Mouse (Mus musculus): Measurements from ENCODE around the gene Gnb1l. TPM values are rescaled to one million over a fixed set of nuclear protein-coding genes. Genes with fewer than 3 reads are reported as not detected.

Gnb1l gene
- polyA plus RNA-seq, 1 experiment, result 6.6 TPM

DNA sequence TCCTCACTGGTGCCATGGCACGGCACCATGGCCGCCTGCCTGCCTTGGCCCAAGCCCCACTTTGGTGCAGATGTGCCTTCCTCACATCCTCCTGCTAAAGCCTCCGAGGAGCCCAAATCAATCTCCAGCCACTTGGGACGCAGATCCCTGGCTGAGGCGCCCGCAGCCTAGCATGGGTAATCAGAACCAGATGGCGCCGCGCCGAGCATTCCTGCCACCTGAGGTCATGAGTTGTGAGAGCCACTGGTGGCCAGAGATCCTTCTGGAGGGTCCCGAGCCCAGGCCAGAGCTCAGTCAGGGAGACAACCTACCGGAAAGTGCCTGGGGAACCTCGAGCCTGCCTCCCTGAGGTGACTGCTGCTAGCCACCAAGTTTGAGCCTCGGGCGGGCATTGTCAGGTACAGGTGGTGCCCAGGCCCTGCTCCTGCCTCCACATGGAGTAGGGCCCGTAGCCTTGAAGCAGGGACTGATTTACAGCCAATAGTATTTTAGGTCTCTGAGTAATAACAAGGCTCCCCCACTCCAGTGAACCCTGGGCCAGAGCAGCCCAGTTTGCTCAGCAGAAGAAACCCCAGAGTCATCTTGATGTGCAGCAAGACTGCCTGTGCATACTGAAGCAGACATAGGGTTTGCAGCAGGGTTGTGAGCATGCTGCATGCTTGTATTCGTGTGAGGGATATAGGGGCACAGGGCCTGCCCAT, 56.9 kb downstream of the Gnb1l start:
- TF ChIP-seq SRF (IDR thresholded peaks at IDR 0.05; ENCODE audit: control insufficient read depth, insufficient read length, low read depth), result no peak
- no peak for TF ChIP-seq USF1 (IDR thresholded peaks at IDR 0.05; ENCODE audit: low read depth)
- no peak for TF ChIP-seq POLR2AphosphoS2 (IDR thresholded peaks at IDR 0.05; ENCODE audit: insufficient read length, low read depth)
- TF ChIP-seq POLR2A (IDR thresholded peaks at IDR 0.05; ENCODE audit: insufficient read length, low read depth), result no peak
- no peak for TF ChIP-seq E2F4 (IDR thresholded peaks at IDR 0.05; ENCODE audit: insufficient read depth)
- TF ChIP-seq CEBPB (IDR thresholded peaks at IDR 0.05; ENCODE audit: insufficient read depth, poor library complexity, severe bottlenecking), result no peak
- no peak for TF ChIP-seq TCF12 (IDR thresholded peaks at IDR 0.05; ENCODE audit: insufficient read depth, poor library complexity, severe bottlenecking)
- no peak for TF ChIP-seq MYOG (IDR thresholded peaks at IDR 0.05; ENCODE audit: control insufficient read depth in 1 of 3, insufficient read depth in 1 of 3, insufficient read length in 2 of 3, low read depth in 2 of 3)
- TF ChIP-seq REST (IDR thresholded peaks at IDR 0.05; ENCODE audit: insufficient read depth, insufficient read length), result no peak
- TF ChIP-seq TCF3 (IDR thresholded peaks at IDR 0.05; ENCODE audit: insufficient read length, low read depth), result no peak
- TF ChIP-seq MYOD1 (IDR thresholded peaks at IDR 0.05; ENCODE audit: control insufficient read depth in 1 of 3, insufficient read length in 2 of 3, low read depth in 2 of 3), result no peak
- no peak for TF ChIP-seq MAX (IDR thresholded peaks at IDR 0.05; ENCODE audit: low read depth)
- Histone ChIP-seq H3K36me3 (ENCODE audit: control insufficient read depth, insufficient read depth) (no peaks in the 10 kb centered on the region), H3K79me2 (ENCODE audit: control insufficient read depth, insufficient read depth) (no peaks in the 10 kb centered on the region), H3ac (ENCODE audit: control insufficient read depth, insufficient read length) (no peak overlapping the region), H3K27me3 (ENCODE audit: control insufficient read depth, insufficient read depth, insufficient read length) (no peaks in the 10 kb centered on the region), H3K4me3 (no peak overlapping the region), H3K4me2 (ENCODE audit: low read depth) (no peak overlapping the region)

DNA sequence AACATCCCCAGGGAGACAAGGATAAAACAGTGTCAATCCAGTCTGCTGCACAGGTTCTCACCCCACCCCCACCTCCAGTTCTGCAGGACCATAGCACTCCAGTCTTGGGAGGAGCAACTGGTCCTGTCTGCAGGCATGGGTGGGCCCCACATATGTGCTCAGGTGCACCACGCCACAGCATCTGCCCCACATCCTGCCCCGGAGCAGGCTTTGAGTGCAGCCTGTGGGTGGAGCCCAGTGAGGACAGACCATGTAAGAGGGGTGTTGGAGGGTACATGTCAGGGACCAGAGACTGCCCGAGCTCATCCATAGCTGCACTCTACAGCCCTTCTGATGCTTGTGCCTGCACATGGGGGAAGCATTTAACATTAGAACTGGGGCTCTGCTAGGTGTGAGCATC, 57.9 kb downstream of the Gnb1l start:
- Histone ChIP-seq H3K4me3 (no peak overlapping the region), H3K79me2 (ENCODE audit: control insufficient read depth, insufficient read depth) (no peaks in the 10 kb centered on the region)
- no peak for TF ChIP-seq SRF (IDR thresholded peaks at IDR 0.05; ENCODE audit: control insufficient read depth, insufficient read length, low read depth)

DNA sequence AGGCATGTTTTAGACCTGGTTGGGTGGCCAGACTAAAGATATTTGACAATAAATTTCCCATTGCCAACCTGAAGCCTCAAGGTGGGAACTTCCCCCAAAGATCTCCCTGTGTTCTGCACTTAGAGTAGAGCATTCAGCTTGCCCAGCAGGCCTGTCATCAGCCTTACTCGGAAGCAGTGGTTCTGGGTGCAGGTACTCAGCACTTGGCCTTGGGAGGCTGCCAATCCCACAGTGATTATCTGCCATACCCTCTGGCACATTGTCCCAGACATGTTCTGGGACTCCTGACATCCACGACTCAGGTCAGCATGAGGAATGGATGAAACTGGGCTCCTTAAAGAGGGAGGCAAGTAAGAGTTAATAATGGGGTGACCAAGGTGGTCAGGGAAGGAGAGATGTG, 66.0 kb downstream of the Gnb1l start:
- Histone ChIP-seq H3K4me3 (no peak overlapping the region), H3K27me3 (ENCODE audit: control insufficient read depth, insufficient read depth, insufficient read length) (no peaks in the 10 kb centered on the region), H3K36me3 (ENCODE audit: control insufficient read depth, insufficient read depth) (no peaks in the 10 kb centered on the region), H3K79me2 (ENCODE audit: control insufficient read depth, insufficient read depth) (no peaks in the 10 kb centered on the region), H3K4me2 (ENCODE audit: low read depth) (no peak overlapping the region), H3ac (ENCODE audit: control insufficient read depth, insufficient read length) (no peak overlapping the region)
- TF ChIP-seq SRF (IDR thresholded peaks at IDR 0.05; ENCODE audit: control insufficient read depth, insufficient read length, low read depth) (no peak), MYOG (IDR thresholded peaks at IDR 0.05; ENCODE audit: control insufficient read depth in 1 of 3, insufficient read depth in 1 of 3, insufficient read length in 2 of 3, low read depth in 2 of 3) (no peak), MAX (IDR thresholded peaks at IDR 0.05; ENCODE audit: low read depth) (no peak), POLR2AphosphoS2 (IDR thresholded peaks at IDR 0.05; ENCODE audit: insufficient read length, low read depth) (no peak), CEBPB (IDR thresholded peaks at IDR 0.05; ENCODE audit: insufficient read depth, poor library complexity, severe bottlenecking) (no peak)

More for the DNA sequence above, 57.9 kb downstream of the Gnb1l start:
- Histone ChIP-seq H3ac (ENCODE audit: control insufficient read depth, insufficient read length) (no peak overlapping the region), H3K4me2 (ENCODE audit: low read depth) (no peak overlapping the region), H3K36me3 (ENCODE audit: control insufficient read depth, insufficient read depth) (no peaks in the 10 kb centered on the region), H3K27me3 (ENCODE audit: control insufficient read depth, insufficient read depth, insufficient read length) (no peaks in the 10 kb centered on the region)

DNA sequence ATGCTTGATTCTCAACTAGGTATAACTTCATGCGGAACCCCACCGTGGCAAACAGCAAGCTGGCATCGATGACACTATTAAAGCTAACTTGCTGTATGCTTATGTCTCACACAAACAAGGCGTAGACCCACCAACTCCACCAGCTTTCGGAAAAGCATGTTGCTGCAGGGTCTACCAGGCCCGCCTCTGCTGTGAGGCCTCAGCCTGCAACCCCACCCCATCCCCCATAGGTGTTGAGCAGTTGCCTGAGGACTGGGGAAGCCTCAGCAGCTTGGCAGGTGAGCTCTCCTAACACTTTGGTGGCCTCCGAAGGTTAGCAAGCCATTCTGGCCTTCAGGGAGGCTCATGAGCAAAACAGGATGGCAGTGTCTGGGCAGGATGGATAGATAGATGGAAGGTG, 70.1 kb downstream of the Gnb1l start:
- no peak overlapping the region for H3K4me3 ChIP-seq
- TF ChIP-seq POLR2AphosphoS2 (IDR thresholded peaks at IDR 0.05; ENCODE audit: insufficient read length, low read depth) (no peak), CEBPB (IDR thresholded peaks at IDR 0.05; ENCODE audit: insufficient read depth, poor library complexity, severe bottlenecking) (no peak), REST (IDR thresholded peaks at IDR 0.05; ENCODE audit: insufficient read depth, insufficient read length) (no peak), POLR2A (IDR thresholded peaks at IDR 0.05; ENCODE audit: insufficient read length, low read depth) (no peak), USF1 (IDR thresholded peaks at IDR 0.05; ENCODE audit: low read depth) (no peak), SRF (IDR thresholded peaks at IDR 0.05; ENCODE audit: control insufficient read depth, insufficient read length, low read depth) (no peak), MAX (IDR thresholded peaks at IDR 0.05; ENCODE audit: low read depth) (no peak)
- H3ac ChIP-seq (ENCODE audit: control insufficient read depth, insufficient read length), result no peak overlapping the region
- H3K27me3 ChIP-seq (ENCODE audit: control insufficient read depth, insufficient read depth, insufficient read length), result no peaks in the 10 kb centered on the region
- H3K79me2 ChIP-seq (ENCODE audit: control insufficient read depth, insufficient read depth), result no peaks in the 10 kb centered on the region
- no peaks in the 10 kb centered on the region for H3K36me3 ChIP-seq (ENCODE audit: control insufficient read depth, insufficient read depth)
- H3K4me2 ChIP-seq (ENCODE audit: low read depth), result no peak overlapping the region

DNA sequence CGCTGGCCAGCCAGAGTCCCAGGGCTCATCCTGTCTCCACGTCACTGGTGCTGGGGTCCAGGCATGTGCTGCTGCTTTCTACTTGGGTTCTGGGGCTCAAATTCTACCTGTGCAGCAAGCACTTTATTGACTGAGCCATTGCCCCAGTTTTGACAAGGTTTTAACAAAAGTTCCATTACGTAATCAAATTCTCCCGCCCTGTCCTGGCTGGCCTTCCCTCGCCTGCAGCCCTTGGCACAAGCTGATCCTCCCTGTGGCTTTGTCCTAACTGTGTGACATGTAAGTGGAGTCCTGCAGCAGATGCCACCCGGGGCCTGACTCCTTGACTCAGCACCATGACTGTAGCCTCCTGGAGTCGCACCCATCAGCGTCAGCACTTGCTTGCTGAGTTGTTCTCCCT, 75.7 kb downstream of the Gnb1l start:
- Histone ChIP-seq H3K4me3 (no peak overlapping the region), H3K27me3 (ENCODE audit: control insufficient read depth, insufficient read depth, insufficient read length) (no peaks in the 10 kb centered on the region), H3ac (ENCODE audit: control insufficient read depth, insufficient read length) (no peak overlapping the region), H3K79me2 (ENCODE audit: control insufficient read depth, insufficient read depth) (no peaks in the 10 kb centered on the region), H3K36me3 (ENCODE audit: control insufficient read depth, insufficient read depth) (no peaks in the 10 kb centered on the region), H3K4me2 (ENCODE audit: low read depth) (no peak overlapping the region)
- TF ChIP-seq E2F4 (IDR thresholded peaks at IDR 0.05; ENCODE audit: insufficient read depth) (no peak), POLR2A (IDR thresholded peaks at IDR 0.05; ENCODE audit: insufficient read length, low read depth) (no peak), POLR2AphosphoS2 (IDR thresholded peaks at IDR 0.05; ENCODE audit: insufficient read length, low read depth) (no peak), TCF3 (IDR thresholded peaks at IDR 0.05; ENCODE audit: insufficient read length, low read depth) (no peak), TCF12 (IDR thresholded peaks at IDR 0.05; ENCODE audit: insufficient read depth, poor library complexity, severe bottlenecking) (no peak), USF1 (IDR thresholded peaks at IDR 0.05; ENCODE audit: low read depth) (no peak), MYOD1 (IDR thresholded peaks at IDR 0.05; ENCODE audit: control insufficient read depth in 1 of 3, insufficient read length in 2 of 3, low read depth in 2 of 3) (no peak), MYOG (IDR thresholded peaks at IDR 0.05; ENCODE audit: control insufficient read depth in 1 of 3, insufficient read depth in 1 of 3, insufficient read length in 2 of 3, low read depth in 2 of 3) (no peak), CEBPB (IDR thresholded peaks at IDR 0.05; ENCODE audit: insufficient read depth, poor library complexity, severe bottlenecking) (no peak)
